Mouse (Mus musculus) liver, postnatal 0 days (tissue): ENCODE measurements at regions not wholly inside any gene's neighbourhood (a gene's known extent, or its start where the extent isn't known, plus 50 kb on each side); places are given as distances from the start of the nearest gene placed in this dataset.

ENCODE experiments used
- ATAC-seq: fragments of 200-750 bp; cut with Nextera tagmentation; 2 replicates; pipeline ENCODE4 v1.8.0; 2017; ENCODE audit warnings: mild to moderate bottlenecking, moderate library complexity
- DNase-seq: peaks from one replicate; pipeline ENCODE4 v3.0.0-alpha.2; 2016
- H3K27ac ChIP-seq: fragments of 300-500 bp; sonication (generic); 2 replicates; pipeline ENCODE4 v1.5.1; 2014; ENCODE audit warnings: antibody characterized with exemption, moderate library complexity, mild to moderate bottlenecking, low read depth
- H3K27me3 ChIP-seq: fragments of 300-500 bp; sonication (generic); 2 replicates; pipeline ENCODE4 v1.6.1; 2014; ENCODE audit warnings: low read length, control low read depth, mixed read lengths; ENCODE audit not compliant: insufficient read depth
- H3K36me3 ChIP-seq: fragments of 300-500 bp; sonication (generic); replicated peaks from 2 replicates; pipeline ENCODE4 v1.6.1; 2014; ENCODE audit warnings: mild to moderate bottlenecking, control low read depth, low read length, moderate library complexity, mixed read lengths; ENCODE audit not compliant: insufficient read depth
- H3K4me1 ChIP-seq: fragments of 300-500 bp; sonication (generic); 2 replicates; pipeline ENCODE4 v1.6.1; 2014; ENCODE audit warnings: antibody characterized with exemption, mild to moderate bottlenecking, control low read depth; ENCODE audit not compliant: insufficient read depth
- H3K4me2 ChIP-seq: fragments of 300-500 bp; sonication (generic); 2 replicates; pipeline ENCODE4 v1.6.1; 2014; ENCODE audit warnings: low read depth, mild to moderate bottlenecking, low read length, moderate library complexity, mixed read lengths
- H3K4me3 ChIP-seq: fragments of 300-500 bp; sonication (generic); 2 replicates; pipeline ENCODE4 v1.5.1; 2014; ENCODE audit warnings: low read depth, low read length
- H3K9ac ChIP-seq: fragments of 300-500 bp; sonication (generic); replicated peaks from 2 replicates; pipeline ENCODE4 v1.6.1; 2014; ENCODE audit warnings: mild to moderate bottlenecking, moderate library complexity
- H3K9me3 ChIP-seq: fragments of 300-500 bp; sonication (generic); 2 replicates; pipeline ENCODE4 v1.6.1; 2016; ENCODE audit warnings: mild to moderate bottlenecking, control low read depth, low read length, mixed read lengths
- CTCF ChIP-seq: sonication (generic); IDR thresholded peaks from 2 replicates; pipeline ENCODE4 v1.5.1; 2016; ENCODE audit warnings: antibody characterized with exemption, low read depth
- EP300 ChIP-seq: IDR thresholded peaks from 2 replicates; pipeline ENCODE4 v1.6.1; 2016; ENCODE audit warnings: antibody characterized with exemption, low read depth, mild to moderate bottlenecking
- WGBS: fragments of 180-500 bp; shearing (Covaris S2); extraction: QIAGEN DNeasy Blood & Tissue Kit; methylation state at CpG from one replicate; pipeline ENCODE4 v1.1.7; 2014; ENCODE audit not compliant: insufficient replicate concordance; 5-methylcytosine and 5-hydroxymethylcytosine counted together

DNA sequence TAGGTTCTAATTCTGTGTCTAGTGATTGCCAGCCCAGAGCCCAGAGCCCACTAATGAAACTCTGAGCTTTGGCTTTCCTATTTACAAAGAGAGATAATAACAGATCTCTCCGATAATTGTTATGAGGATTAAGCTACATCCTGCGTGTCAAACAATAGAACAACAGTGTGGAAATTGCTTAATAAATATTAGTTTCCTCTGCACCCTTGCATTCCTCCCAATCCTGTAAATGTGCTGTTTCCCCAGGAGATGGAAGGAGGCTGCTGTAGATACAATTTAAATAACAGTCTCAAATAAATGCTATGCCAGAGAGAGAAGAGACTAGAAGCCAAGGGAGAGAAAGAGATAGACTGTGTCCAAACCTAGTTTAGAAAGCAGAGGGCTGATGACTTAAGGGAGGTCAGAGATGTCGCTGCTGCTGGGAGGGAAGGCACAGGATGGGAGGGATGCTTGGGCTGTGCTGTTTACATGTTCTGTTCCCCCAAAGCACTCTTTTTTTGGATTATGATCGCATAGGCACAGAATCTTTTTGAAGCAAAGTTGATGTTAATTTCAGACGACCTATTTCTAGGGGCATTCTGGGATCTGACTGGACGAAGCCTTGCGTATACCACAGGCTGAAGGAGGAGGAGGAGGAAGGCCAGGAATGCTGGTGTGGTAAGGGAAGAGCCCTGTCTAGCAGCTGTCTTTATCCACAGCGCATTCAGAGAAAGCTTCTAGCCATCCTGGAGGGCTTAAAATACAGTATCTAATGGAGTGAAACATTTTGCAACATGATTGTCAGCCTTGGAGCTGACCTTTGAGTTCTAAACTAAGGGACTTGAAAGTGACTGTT lies 103.4 kb upstream of the Fbxo11 start:
- no peak for DNase-seq
- Histone ChIP-seq H3K9me3 (no peaks in the 10 kb centered on the region), H3K4me1 (no peaks in the 10 kb centered on the region), H3K36me3 (no peaks in the 10 kb centered on the region), H3K27ac (no peak overlapping the region), H3K27me3 (no peaks in the 10 kb centered on the region), H3K9ac (no peak overlapping the region), H3K4me3 (no peak overlapping the region), H3K4me2 (no peak overlapping the region)
- TF ChIP-seq EP300 (no peak), CTCF (no peak)
- ATAC-seq = no peak
- WGBS = 69% methylated on average over 8 of the region's 8 CpGs

GRCm38 (mm10) chr17:88171606-88172005 lies 106.5 kb upstream of the Fbxo11 start:
- no peak for DNase-seq
- Histone ChIP-seq H3K4me2 (no peak overlapping the region), H3K27me3 (no peaks in the 10 kb centered on the region), H3K27ac (no peak overlapping the region), H3K36me3 (no peaks in the 10 kb centered on the region), H3K4me3 (no peak overlapping the region), H3K4me1 (no peaks in the 10 kb centered on the region), H3K9me3 (no peaks in the 10 kb centered on the region), H3K9ac (no peak overlapping the region)
- 67% methylated on average over 3 of the region's 3 CpGs for WGBS
- no peak for TF ChIP-seq CTCF
- no peak for TF ChIP-seq EP300
- ATAC-seq = no peak

- H3K9me3 ChIP-seq = no peaks in the 10 kb centered on the region
- no peaks in the 10 kb centered on the region for H3K27me3 ChIP-seq
- WGBS = 41% methylated on average over 4 of the region's 4 CpGs
- H3K36me3 ChIP-seq = no peaks in the 10 kb centered on the region
- no peak overlapping the region for H3K9ac ChIP-seq
- ATAC-seq = no peak
- no peaks in the 10 kb centered on the region for H3K4me1 ChIP-seq
- DNase-seq = no peak
- no peak for TF ChIP-seq CTCF
- TF ChIP-seq EP300 = no peak
- H3K27ac ChIP-seq = no peak overlapping the region
- no peak overlapping the region for H3K4me3 ChIP-seq
- H3K4me2 ChIP-seq = no peak overlapping the region
These were observed 108.4 kb upstream of the Fbxo11 start for GRCm38 (mm10) chr17:88173354-88174032.

DNA sequence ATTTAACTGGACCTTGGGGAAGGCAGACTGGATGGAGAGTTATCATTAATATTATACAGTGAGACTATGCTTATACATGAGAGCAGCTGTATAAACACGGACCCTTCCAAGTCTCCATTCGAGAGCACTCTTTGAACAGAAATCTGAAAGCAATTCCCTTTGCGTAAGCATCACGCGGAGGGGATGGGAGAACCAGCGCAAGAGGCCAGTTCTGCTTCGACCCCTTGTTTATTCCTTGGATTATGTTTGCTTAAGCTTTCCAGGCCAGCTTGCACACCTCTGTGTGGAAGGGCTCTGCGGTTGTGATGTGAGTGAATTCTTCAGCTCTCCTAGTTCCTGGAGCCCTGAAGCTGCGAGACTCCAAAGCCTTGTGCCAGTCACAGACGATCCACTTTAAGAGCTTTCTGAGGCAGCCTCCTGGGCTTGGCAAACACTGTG lies 109.2 kb upstream of the Fbxo11 start:
- ATAC-seq = no peak
- no peaks in the 10 kb centered on the region for H3K27me3 ChIP-seq
- WGBS = 83% methylated on average over 10 of the region's 10 CpGs
- no peaks in the 10 kb centered on the region for H3K4me1 ChIP-seq
- TF ChIP-seq EP300 (no peak), CTCF (no peak)
- no peaks in the 10 kb centered on the region for H3K36me3 ChIP-seq
- no peak overlapping the region for H3K9ac ChIP-seq
- H3K4me3 ChIP-seq = no peak overlapping the region
- H3K9me3 ChIP-seq = no peaks in the 10 kb centered on the region
- no peak overlapping the region for H3K4me2 ChIP-seq
- no peak overlapping the region for H3K27ac ChIP-seq
- DNase-seq = no peak

GRCm38 (mm10) chr17:88175951-88176623 lies 111.0 kb upstream of the Fbxo11 start:
- Histone ChIP-seq H3K27ac (no peak overlapping the region), H3K4me1 (no peaks in the 10 kb centered on the region), H3K27me3 (no peaks in the 10 kb centered on the region), H3K9me3 (no peaks in the 10 kb centered on the region), H3K4me2 (no peak overlapping the region), H3K9ac (no peak overlapping the region), H3K36me3 (no peaks in the 10 kb centered on the region), H3K4me3 (no peak overlapping the region)
- no peak for TF ChIP-seq CTCF
- no peak for TF ChIP-seq EP300
- 34% methylated on average over 4 of the region's 4 CpGs for WGBS
- peak; percentile 21 for DNase-seq
- no peak for ATAC-seq

DNA sequence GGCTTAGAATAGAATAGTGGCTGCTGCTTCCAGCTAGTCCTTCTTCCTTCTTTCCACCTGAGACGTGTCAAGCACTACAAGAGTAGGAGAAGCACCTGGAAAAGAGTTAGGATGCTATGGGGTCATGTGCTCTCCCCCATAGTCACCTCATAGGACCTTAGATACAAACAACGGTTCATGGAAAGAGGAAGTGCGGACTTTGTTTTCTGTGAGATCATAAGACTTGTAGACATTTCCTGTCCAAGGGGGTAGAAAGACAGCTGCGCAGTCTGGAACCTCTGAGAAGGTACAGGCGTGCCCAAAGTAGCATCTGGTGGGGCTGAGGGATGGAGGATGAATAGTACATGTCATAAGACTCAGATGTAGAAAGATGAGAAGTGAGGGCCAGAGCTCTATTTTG lies 125.6 kb upstream of the Fbxo11 start:
- no peak overlapping the region for H3K4me3 ChIP-seq
- no peak overlapping the region for H3K4me2 ChIP-seq
- H3K9me3 ChIP-seq = no peaks in the 10 kb centered on the region
- TF ChIP-seq EP300 (no peak), CTCF (no peak)
- no peaks in the 10 kb centered on the region for H3K36me3 ChIP-seq
- H3K27ac ChIP-seq = no peak overlapping the region
- 32% methylated on average over 5 of the region's 5 CpGs for WGBS
- peak; percentile 18 for DNase-seq
- no peaks in the 10 kb centered on the region for H3K27me3 ChIP-seq
- peak; percentile 60 for ATAC-seq
- H3K4me1 ChIP-seq = 0 out of 2 replicates have a peak, but pooled peaks cover 3% of the 10 kb centered on the region
- H3K9ac ChIP-seq = no peak overlapping the region
